Mouse (Mus musculus): ENCODE measurements around the gene Macrod2.

Gene Macrod2

DNA sequence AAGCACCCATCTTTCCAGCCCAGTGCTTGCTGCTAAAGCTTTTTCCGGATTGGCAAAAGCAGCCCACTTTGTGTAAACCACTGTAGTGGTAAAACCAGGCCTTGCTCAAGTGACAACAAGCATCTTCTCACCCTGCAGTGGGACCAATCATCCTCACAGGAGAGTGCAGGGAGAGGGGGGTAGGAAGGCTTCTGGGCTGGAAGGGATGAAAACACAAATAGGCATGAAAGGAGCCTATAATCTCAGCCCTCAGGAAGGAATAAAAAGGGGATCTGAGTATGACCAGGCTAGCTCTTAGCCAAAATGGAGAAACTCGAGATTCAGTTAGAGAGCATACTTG is 1663.6 kb downstream of the Macrod2 start:
- DNase-seq, result no peak

DNA sequence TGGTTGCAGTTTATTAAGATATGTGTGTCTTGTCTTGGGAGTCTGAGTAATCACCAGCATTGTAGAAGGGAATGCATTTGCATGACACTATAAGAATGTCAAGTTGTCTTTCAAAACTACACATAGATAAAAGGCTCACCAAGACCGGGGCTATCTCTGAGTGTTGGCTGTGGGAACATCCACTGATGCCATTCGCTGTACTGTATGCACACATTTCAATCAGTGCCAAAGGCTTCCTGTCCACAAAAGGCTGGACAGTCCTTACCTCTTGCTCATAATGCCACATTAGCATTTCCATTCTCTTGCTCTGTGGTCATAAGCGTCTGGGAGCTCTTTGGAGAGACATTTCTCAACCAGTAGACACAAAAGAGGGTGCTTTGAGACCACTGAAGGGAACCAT is 1713.8 kb downstream of the Macrod2 start:
- DNase-seq, result no peak

DNA sequence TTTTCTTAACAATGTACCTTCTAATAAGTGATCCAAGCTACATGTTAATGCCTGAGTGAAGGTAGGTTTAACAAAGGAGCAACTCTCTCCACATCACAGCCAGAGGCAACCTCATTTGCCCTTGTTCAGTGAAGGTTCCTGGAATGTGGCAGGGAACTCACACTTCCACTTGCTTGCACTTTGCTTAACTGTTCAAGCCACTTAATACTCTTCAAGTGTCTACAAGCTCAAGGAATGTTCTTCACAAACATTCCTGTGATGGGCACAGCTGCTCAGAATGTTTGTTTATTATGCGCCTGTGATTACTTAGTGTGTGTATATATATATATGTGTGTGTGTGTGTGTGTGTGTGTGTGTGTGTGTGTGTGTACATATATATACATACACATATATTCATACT is 1721.5 kb downstream of the Macrod2 start:
- no peak for DNase-seq

DNA sequence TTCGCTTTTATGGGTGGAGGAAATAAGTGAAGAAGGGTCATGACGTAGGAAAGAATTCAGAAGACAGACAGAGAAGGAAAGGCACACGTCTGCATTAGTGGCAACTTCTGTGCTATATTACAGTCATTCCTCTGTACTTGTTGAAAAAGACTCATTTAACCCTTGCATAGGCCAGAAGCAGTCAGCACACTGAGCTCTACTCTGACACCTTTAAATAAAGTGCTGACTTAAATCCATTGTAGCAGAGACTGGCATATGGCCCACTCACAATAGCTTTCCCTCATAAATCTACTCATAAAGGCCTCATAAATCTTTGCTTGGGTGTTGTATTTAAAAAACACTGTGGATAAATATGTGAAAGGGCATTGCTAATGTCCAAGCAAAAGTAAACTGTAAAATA is 1733.0 kb downstream of the Macrod2 start:
- DNase-seq, result no peak

DNA sequence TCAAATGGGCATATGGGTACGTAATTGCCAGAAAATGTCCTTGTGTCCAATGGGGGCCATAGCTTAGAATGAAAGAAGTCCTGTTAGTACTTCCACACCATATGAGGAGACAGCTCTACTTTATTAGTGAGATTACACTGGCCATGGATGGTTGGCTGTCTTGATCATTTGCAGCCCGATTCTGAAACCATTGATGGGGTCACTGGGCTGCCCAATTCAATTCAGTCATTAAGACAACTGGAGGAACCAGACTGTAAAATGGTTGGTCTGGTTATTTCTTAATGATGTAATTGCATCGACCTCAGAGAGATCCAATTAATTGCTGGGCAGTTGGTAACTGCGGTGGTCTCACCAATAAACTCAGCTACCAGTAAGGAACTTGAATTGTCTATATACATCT is 1734.1 kb downstream of the Macrod2 start:
- DNase-seq, result no peak

DNA sequence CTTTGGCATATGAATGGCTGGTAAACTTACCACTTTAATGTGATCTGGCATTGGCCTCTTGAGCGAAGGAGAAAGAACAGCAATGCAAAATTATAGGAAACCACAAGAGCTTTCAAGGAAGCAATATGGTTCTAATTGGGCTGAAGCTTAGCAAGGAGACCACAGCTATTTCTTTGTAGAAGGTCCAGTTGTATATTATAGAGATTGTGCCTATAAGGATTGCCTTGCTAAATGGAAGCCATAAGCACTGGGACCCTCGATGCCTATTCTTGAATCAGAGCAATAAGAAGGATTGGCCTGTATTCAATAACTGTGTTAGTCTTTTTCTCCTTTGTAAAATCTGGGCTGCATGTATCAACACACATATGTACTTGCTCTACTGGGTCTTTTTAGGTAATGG is 1754.2 kb downstream of the Macrod2 start:
- no peak for DNase-seq

DNA sequence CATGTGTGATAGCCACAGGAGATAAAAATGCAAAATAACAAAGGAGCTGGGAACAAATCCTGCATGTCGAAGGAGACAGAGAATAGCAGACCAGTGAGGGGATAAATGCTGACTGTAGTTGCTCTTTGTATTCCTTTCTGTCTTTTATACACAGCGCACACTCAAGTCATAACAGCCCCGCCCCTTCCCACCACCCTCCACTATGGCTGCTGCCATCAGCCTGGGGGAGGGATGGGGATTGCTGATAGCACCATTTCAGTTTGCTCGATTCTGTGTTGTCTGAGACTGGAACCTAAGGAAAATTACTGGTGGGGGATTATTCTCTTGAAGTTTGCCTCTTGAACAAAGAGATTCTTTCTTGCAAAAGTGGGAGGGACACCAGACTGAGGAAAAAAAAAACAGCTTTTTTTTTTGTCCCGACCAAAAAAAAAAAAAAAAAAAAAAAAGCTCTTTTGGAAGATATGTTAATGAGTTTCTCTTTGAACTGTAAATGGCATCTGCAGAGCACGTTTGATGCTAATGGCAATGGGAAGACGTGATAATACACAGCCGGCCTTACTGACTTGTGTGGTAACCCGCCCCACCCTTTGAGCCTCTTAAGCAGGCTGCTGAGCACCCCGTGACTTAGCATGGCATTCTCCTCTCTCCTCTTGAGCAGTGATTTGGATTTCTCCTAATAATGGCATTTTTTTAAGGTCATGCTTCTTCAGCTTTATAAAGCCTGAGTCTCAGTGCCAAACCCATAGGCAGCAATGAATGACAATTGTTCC is 1768.6 kb downstream of the Macrod2 start:
- no peak for DNase-seq

DNA sequence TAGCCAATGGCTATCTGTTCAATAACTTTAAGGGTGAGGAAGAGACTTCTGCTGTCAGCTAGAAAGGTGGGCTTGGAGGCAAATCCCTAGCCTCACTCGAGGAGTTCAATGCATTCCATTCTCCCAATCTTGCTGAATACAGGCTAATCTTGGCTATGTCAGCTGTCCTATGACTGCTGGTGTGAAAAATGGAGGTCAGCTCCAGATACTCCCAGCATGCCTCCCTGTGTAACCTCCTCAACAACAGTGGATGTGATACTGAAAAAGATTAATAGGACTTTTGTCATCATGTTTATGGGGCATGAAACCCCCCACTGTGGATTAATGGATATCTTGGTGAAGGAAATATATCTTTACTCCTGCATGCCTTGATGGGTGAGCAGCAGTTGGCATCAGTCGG is 1774.5 kb downstream of the Macrod2 start:
- no peak for DNase-seq

DNA sequence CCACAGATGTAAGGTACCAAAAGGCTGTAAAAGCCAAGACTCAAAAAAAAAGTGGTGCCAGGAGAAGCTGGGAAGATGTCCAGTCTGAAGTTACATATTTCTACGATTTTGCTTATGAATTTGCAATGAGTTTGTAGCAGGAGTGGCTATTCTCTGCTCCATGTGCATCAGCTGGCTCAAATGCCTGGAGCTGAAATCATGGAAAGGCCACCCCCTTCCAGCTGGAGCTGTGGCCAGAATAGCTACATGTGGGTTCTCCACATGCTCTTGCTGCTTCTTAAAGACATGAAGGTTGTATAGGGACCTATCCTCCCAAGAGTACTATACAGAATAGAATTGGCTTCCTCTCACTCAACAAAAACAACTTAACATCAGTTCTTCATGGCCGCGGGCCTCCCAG is 1777.6 kb downstream of the Macrod2 start:
- no peak for DNase-seq

DNA sequence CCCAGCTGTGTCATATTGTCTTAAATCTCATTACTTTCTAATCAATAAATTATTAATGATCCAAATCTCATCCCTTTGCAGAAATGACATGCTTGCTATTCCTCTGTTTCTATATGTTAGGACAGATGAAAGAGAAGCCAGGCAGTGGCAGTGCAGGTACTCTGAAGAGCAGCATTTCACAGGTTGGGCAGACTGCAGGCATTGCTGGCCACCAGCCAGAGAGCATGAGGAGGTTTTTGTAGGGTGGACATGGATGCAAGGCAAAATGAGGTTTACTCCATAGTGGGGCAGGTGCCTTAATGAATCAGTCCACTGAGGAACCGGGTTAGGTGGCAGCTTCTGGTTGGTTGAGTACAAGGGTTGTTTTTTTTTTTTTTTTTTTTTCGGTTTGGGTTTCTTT is 1778.9 kb downstream of the Macrod2 start:
- DNase-seq, result no peak

DNA sequence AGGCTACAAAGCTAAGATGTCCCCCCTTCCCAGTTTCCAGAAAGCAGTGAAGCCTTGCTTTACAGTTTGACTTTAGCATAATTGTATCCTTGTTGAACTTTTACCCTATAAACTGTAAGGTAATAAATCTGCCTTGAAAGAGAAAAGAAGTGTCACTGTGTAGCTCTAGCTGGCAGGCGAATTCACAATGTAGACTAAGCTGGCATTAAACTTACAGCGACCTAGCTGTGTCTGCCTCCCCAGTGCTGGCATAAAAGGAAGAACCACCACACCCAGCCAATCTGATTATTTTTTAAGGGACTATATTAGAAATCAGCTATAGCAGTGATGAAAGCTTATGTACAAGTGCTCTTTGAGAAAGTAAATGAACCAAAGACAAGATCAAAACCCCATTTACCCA is 1791.8 kb downstream of the Macrod2 start:
- no peak for DNase-seq

DNA sequence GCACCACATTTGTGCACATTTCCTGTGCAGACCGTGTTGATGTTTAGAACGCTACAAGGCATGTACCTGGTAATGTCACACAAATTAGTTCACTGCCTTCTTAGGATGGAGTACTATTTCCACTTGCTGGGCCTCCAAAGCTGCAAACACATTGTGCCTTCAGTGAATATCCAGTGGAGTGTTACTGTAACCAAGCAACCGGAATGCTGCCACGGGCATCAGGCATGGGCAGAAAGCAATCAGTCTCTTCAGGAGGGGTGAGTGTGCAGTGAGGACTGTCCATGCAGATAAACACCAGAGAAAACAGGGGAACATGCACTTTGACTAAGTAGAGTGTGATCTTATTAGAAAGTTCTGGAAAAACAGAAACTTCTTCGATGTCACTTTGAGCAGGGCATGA is 1792.3 kb downstream of the Macrod2 start:
- DNase-seq, result no peak

DNA sequence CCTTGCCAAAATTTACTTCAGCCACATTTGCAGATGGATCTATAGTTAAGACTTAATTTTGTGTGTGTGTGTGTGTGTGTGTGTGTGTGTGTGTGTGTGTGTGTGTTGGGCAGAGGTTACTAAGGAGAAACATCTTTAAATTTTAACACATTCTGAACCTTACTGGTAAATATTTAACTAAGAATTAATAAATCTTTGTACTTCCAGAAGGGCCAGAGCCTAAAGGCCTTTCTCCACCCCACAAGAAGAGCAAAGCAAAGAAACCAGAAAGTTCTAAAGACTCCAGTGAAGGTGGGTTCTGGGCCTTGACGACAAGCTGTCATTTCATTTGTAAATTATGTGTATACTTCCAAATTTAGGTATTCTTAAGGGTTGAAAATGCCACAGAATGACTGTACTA is 1822.3 kb downstream of the Macrod2 start:
- no peak for DNase-seq

DNA sequence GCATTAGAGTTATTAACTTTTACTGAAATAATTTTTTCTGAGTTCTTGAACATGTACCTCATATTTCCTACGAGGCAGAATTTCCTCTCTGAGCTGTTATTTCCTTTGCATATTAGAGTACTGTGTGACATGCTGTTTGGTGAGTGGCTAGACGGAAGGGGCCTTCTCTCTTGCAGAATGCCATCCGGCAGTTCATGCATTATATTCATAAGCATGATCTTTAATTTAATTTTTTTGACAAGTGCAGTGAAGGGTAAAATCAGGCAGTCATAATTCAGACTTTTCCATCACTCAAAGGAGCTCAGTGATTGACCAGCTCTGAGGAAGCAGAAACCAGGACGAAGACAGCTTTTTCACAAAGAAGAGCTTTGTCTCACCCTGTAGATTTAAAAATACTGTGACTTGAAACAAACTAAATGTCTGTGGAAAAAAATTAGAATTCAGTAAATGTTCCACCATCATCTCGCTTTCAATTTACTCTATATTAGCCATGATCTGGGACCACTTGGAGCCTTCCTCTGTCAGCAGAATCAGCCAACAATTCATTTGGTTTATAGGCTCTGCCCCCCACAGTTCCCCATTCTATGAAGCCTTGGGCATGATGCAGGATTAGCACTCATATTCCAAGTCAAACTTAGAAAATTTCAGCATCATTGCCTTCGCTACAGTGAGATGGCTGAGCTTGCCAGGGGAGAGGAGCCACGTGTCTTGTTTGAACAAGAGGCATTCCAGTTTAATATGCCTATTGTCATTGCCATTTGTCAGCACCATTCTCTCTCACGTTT is 1827.2 kb downstream of the Macrod2 start:
- no peak for DNase-seq

DNA sequence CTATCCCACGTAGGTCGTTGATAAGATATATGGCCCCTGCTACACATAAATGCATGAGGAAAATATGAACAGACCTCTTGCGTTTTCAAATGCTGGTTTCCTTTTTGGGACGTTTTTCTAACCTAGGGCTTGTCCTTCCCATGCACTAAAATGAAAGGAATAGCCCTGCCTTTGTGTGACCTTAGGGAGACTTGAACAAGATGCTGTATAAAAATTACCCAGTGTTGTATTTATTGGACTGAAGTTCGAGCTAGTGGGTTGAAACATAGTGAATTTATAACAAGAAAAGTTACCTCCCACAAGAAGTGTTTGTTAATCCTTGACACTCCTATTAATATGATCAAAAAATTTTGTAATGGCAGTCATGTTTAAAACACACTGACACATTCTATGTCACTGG is 1827.8 kb downstream of the Macrod2 start:
- no peak for DNase-seq

DNA sequence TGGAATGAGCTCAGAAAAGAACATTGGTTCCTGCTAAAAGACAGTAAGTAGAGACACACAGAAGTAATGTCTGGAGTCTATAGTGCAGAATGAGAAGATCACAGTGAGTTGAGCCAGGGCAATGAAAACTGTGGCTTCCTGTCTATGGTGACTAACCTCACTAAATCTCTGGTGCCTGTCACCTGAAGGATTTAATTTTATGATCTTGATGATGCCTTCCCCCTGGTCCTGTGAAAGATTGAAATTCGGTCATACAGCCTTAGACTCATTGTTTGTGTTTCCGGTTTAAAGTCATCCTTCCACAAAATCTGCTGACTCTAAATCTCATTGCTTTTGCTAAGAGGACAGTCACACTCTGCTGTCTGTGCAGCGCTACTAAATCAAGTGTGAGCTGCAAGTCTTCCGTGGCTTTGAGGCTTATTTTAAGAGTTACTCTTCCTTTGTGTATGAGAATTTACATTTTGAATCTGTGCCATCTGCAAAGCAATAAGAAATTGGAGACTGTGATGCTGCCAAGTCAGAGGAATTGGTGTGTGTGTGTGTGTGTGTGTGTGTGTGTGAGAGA is 1836.0 kb downstream of the Macrod2 start:
- no peak for DNase-seq

DNA sequence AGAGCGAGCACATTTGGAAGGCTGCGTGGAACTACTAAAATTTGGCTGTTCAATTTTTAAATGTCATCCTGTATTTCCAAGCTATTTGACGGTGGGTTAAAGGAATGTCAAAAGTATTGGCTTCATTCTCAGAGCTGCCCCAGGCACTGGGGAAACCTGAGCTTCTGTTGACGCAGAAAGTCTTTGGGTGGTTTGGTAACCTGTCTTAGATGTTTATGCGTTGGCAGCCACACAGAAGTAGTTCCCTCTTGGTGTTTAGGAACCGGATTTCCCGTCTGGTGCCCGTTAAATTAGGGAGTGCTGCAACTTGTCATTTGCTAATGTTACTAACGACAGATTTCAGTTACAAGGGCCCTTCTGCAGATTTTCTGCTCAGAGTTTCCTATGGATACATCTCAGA is 1837.7 kb downstream of the Macrod2 start:
- DNase-seq, result no peak

DNA sequence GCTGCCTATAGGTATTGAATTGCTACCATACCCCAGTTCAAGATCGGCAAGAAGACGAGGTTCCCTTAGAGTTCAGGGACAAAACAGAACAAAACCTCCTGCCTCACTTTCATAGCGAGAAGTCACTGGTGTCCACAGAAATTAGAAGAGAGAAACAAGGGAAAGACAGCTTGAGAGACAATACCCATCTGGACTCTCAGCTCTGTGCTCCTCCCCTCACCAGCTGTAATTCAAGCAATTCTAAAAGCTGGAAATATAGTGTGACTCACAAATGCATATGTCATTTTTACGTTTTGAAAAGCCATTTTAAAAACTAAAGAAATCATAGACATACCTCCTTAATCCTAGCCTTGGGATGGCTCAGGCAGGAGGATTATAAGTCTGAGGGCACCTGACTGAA is 1848.4 kb downstream of the Macrod2 start:
- no peak for DNase-seq

DNA sequence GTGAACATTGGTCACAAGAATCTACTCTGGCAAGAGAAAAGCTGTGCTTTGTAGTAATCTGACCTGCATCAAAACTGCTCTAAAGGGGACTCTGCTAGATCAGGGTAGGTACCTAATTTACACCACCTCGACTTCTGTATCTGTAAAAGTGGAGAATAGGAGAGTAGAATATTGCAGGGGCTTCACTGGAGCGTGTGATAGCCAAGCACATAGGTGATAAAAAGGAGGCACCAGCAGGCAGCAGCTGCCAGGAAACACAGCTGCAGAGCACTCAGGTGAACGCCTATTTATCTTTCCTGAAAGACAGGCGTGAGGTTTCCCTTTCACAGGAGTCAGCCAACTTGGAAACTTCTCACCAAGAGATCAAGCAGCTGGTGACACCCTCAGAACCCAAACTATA is 1855.3 kb downstream of the Macrod2 start:
- no peak for DNase-seq

DNA sequence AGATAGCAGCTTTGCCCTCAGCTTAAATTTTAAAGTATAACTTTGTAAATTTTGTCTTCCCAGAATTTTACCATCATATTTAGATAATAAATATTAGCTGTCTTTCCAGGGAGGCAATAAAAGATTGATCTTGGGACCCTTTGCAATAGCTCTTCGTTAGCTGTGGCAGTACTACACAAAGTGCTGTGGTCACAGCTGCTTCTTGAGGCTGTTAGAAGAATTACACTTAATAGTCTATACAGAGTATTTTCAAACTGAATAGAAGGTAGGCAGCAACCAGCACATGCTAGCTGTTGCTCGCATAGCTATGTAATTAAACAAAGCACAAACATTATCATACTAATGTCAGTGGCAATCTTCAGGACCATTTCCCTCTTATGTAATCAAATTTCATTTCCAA is 1856.4 kb downstream of the Macrod2 start:
- DNase-seq, result no peak

DNA sequence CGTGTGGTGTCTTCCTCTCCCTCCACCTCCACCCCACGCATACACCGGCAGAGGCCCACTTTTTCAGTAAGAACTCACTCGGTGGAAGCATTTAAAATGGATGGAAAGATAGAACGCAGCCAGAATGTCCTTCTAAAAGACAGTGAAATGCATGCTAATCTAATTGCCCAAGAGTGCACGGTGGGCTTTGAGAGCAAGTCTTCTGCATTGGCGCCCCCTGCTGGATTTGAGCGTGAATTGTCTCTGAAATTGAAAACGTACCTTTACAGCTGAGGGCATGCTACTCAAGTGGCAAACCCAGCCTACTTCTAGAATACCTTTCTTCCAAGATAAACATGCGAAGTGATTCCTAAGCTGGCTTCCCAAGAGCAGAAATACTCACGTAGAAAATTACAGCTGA is 1858.8 kb downstream of the Macrod2 start:
- DNase-seq, result no peak

DNA sequence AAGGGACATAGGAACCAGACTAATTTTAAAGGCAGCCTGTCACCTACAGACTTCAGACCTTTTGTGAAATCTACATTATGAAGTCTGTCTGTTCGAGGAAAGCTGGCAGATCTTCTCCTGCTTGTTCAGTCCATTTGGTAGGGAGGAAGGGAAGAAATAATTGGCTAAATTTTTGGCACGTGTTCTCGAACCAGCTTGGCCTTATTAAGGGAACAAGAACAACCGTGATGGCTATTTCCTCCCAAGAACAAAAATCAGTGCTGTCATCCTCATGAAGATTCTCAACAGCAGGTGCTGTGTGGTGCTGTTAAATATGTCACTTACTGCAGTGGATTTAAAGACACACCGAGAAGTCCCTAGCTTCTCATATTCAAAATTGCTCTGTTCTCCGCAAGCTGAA is 1859.5 kb downstream of the Macrod2 start:
- DNase-seq, result no peak

DNA sequence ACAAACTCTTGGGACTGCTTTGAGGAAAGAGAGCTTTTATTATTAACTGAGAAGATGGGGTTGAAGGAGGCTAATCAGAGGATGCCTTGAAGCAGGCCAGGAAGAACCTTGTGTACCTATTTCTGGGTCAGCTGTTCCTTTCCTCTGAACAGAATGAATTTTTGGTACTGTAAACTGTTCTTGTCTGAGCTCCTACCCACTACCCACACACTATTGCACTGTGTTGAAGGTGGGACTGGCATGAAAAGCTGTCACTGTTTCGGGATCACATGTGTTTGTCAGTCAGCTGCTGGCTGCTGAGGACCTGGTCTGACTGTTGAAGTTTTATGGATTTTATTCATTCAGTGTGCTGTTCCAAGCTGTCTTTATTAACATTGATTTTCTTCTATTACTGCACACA is 1862.4 kb downstream of the Macrod2 start:
- no peak for DNase-seq

DNA sequence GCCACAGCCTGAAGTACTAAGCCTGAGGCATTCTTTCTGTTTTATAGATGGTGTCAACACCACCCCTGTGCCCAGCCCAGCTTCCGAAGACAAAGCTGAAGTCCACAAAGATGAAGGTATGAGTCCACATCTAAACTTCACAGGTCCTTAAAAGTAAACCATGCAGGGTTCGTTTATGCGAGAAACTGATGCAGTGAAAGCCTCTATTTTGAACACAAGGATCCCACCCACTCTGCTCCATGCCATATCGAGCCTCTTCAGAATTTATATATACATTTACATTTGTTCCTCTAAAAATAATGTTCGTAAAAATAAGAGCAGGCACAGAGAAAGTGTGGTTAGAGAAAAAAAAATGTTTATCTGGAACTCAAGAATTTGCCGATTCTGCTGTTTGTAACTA is 1865.9 kb downstream of the Macrod2 start:
- no peak for DNase-seq

DNA sequence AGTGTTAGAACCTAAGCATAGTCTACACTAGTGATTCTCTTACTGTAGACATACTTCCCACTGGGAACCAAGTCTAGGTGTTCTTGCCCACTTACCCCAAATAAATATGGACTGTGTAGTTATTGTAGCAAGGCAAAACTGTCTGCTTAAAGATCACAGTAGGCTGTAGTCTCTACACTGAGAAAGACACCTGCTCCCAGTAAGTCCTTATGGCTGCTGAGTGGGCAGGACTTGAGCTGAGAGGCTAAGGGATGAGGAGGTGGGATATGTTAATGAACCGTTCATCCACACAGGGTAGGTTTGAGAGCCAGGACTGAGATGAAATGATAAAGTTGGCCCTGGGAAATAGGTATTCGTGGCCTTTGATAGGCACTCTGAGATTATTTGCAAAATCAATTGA is 1869.6 kb downstream of the Macrod2 start:
- DNase-seq, result no peak

Measured in B cell, adult 2 months (primary cell).